Mouse (Mus musculus) neural tube, embryonic 13.5 days (tissue): Measurements from ENCODE around the gene Prtg. TPM values are rescaled to one million over a fixed set of nuclear protein-coding genes. Genes with fewer than 3 reads are reported as not detected.

ENCODE experiments used
- ATAC-seq: fragments of 200-750 bp; cut with Nextera tagmentation; 2 replicates; pipeline ENCODE4 v1.8.0; 2017; ENCODE audit warnings: low read depth, mild to moderate bottlenecking, moderate TSS enrichment, moderate library complexity
- H3K27ac ChIP-seq: fragments of 300-500 bp; sonication (generic); replicated peaks from 2 replicates; pipeline ENCODE4 v1.5.1; 2015; ENCODE audit warnings: moderate library complexity, mild to moderate bottlenecking, inconsistent platforms
- H3K27me3 ChIP-seq: fragments of 300-500 bp; sonication (generic); 2 replicates; pipeline ENCODE4 v1.6.1; 2015; ENCODE audit warnings: mild to moderate bottlenecking, inconsistent platforms
- H3K36me3 ChIP-seq: fragments of 300-500 bp; sonication (generic); 2 replicates; pipeline ENCODE4 v1.6.1; 2015; ENCODE audit warnings: mild to moderate bottlenecking, inconsistent platforms
- H3K4me1 ChIP-seq: fragments of 300-500 bp; sonication (generic); replicated peaks from 2 replicates; pipeline ENCODE4 v1.6.1; 2015; ENCODE audit warnings: inconsistent platforms
- H3K4me2 ChIP-seq: fragments of 300-500 bp; sonication (generic); 2 replicates; pipeline ENCODE4 v1.6.1; 2015; ENCODE audit warnings: inconsistent platforms, mild to moderate bottlenecking, moderate library complexity
- H3K4me3 ChIP-seq: fragments of 300-500 bp; sonication (generic); 2 replicates; pipeline ENCODE4 v1.5.1; 2015; ENCODE audit warnings: mild to moderate bottlenecking, inconsistent platforms
- H3K9ac ChIP-seq: fragments of 300-500 bp; sonication (generic); 2 replicates; pipeline ENCODE4 v1.6.1; 2015; ENCODE audit warnings: moderate library complexity, mild to moderate bottlenecking, inconsistent platforms
- H3K9me3 ChIP-seq: fragments of 300-500 bp; sonication (generic); 2 replicates; pipeline ENCODE4 v1.6.1; 2016; ENCODE audit warnings: inconsistent platforms
- WGBS: fragments of 180-500 bp; shearing (Covaris S2); methylation state at CpG from one replicate; pipeline ENCODE4 v1.1.7; 2015; 5-methylcytosine and 5-hydroxymethylcytosine counted together
- polyA plus RNA-seq: library from polyadenylated mRNA; unstranded; fragments of >200 nt; fragmentation: Nextera tagmentation; extraction: Ambion mirVana; gene quantifications from 2 replicates; pipeline ENCODE4 v1.2.1, GENCODE M21; 2015

Gene Prtg
- polyA plus RNA-seq, 1 experiment from 2014 or later: 0.52 TPM

DNA sequence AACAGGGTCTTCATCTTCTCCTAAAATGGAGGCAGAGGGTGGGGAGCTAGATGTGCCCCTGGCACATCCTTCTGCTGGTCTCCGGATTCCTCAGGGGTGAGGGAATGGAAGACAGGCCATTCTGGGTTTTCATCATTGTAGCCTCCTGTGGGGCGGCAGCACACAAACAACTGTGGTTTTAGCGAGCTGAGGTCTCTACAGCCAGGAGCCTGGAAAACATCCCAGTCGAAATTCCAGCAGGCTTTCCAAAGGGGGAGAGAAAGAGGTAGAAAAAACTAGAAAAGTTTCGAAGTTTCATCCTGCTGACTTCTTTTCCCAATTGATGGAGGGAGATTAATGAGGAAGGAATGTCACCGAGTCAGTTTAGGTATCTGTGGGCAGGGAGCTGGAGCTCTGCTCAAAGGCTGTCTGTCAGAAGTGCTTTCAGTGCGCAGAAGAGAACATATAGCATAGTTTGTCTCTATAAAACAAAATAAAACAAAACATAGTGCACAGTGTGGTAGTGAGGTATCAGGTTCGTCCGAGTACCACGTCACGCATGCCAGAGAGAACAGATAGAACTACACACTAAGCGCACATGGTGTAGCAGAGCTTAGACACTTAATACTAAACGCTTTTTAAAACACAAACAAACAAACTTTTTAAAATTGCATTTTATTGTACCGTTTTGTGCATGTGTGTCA is 16.0 kb upstream of the Prtg start:
- H3K4me3 ChIP-seq: no peak overlapping the region
- H3K9ac ChIP-seq: no peak overlapping the region
- no peaks in the 10 kb centered on the region for H3K9me3 ChIP-seq
- no peak for ATAC-seq
- H3K4me1 ChIP-seq: peaks cover 3% of the 10 kb centered on the region
- no peaks in the 10 kb centered on the region for H3K27me3 ChIP-seq
- 53% methylated on average over 14 of the region's 14 CpGs for WGBS
- no peak overlapping the region for H3K4me2 ChIP-seq
- no peaks in the 10 kb centered on the region for H3K36me3 ChIP-seq
- H3K27ac ChIP-seq: no peak overlapping the region

DNA sequence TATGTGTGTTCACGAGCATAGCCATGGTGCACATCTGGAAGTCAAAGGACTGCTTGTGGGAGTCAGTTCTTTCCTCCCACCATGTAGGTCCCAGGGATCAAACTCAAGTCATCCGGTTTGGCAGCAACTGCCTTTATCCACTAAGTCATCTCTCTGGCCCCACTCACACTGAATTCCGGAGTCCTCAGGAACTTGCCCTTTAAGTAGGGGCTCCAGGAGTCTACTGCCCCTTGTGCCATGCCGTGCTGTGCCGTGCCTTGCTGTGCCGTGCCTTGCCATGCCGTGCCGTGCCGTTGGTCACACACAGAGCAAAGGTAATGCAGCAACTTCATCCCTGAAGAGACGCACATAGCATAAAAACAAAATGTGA is 15.5 kb upstream of the Prtg start:
- Histone ChIP-seq H3K4me3 (no peak overlapping the region), H3K9me3 (no peaks in the 10 kb centered on the region), H3K27ac (no peak overlapping the region), H3K36me3 (no peaks in the 10 kb centered on the region), H3K4me1 (peaks cover 3% of the 10 kb centered on the region), H3K4me2 (no peak overlapping the region), H3K9ac (no peak overlapping the region), H3K27me3 (no peaks in the 10 kb centered on the region)
- 52% methylated on average over 10 of the region's 10 CpGs for WGBS
- no peak for ATAC-seq

DNA sequence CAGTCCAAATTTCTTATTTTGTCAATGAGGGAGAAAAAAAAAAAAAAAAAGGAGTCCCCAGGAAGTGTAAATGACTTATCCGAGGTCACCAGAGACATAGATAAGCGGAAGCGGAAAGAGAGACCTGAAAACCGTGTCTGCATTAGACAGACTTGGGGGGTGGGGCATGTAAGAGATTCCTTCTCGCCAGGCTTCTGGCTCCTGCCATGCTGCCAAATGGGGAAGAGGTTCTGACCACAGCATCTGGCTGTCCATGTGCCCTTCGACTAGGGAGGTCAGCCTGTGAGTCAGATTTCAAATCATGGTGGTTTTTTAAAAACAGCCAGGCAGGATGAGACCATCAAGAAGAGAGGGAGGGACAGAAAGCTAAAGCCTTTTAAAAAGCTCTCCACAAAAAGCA is 15.0 kb upstream of the Prtg start:
- no peak overlapping the region for H3K4me3 ChIP-seq
- H3K4me2 ChIP-seq: no peak overlapping the region
- 19% methylated on average over 6 of the region's 6 CpGs for WGBS
- H3K9me3 ChIP-seq: no peaks in the 10 kb centered on the region
- no peaks in the 10 kb centered on the region for H3K27me3 ChIP-seq
- no peak for ATAC-seq
- H3K4me1 ChIP-seq: peaks cover 3% of the 10 kb centered on the region
- no peak overlapping the region for H3K27ac ChIP-seq
- no peak overlapping the region for H3K9ac ChIP-seq
- no peaks in the 10 kb centered on the region for H3K36me3 ChIP-seq

DNA sequence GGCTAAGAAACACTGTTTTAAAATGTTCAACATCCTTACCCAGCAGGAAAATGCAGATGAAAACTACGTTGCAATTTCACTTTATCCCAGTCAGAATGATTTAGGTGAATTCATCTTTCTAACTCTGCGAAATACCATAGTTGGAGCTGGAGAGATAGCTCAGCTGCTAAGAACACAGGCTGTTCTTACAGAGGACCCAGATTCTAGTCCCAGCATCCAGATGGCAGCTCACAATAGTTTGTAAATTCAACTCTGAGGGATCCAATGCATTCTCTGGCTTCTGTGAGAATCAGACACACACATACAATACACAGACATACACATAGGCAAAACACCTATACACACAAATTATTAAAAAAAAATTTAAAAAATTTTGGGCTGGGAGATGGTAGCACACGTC is 11.4 kb upstream of the Prtg start:
- Histone ChIP-seq H3K27me3 (no peaks in the 10 kb centered on the region), H3K27ac (no peak overlapping the region), H3K4me2 (no peak overlapping the region), H3K36me3 (no peaks in the 10 kb centered on the region), H3K9ac (no peak overlapping the region), H3K9me3 (no peaks in the 10 kb centered on the region), H3K4me1 (no peaks in the 10 kb centered on the region; the same call in none of the 2 replicates), H3K4me3 (no peak overlapping the region)
- no peak for ATAC-seq
- WGBS: 87% methylated on average over 3 of the region's 3 CpGs

DNA sequence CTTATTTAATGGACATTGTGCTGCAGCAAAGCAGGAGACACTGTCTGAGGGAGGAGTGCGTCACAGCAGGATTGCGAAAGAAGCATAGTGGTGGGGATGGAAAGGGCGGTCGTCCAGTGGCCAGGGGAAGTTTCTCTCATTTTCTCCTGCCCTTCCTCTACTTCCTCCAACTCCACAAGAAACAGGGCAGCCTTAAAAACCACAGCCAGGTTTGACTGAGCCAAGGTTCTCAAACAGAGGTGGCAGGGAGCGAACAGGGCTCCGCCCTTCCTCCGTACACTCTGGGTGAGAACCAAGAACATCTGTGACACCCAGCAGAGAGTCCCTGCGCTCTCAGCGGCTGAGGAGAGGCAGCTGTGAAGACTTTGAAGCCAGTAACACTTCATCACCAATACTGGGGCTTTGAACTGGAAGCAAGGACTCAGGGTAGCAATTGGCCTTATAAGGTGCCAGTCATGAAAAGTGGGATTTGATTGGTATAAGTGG is 9.5 kb upstream of the Prtg start:
- no peaks in the 10 kb centered on the region for H3K36me3 ChIP-seq
- H3K27ac ChIP-seq: no peak overlapping the region
- H3K4me3 ChIP-seq: no peak overlapping the region
- H3K27me3 ChIP-seq: no peaks in the 10 kb centered on the region; the same call in 1 of the 2 replicates
- no peak for ATAC-seq
- H3K9ac ChIP-seq: no peak overlapping the region
- no peak overlapping the region for H3K4me2 ChIP-seq
- WGBS: 48% methylated on average over 9 of the region's 9 CpGs
- H3K9me3 ChIP-seq: no peaks in the 10 kb centered on the region
- H3K4me1 ChIP-seq: 0 out of 2 replicates have a peak, but pooled peaks cover 2% of the 10 kb centered on the region

DNA sequence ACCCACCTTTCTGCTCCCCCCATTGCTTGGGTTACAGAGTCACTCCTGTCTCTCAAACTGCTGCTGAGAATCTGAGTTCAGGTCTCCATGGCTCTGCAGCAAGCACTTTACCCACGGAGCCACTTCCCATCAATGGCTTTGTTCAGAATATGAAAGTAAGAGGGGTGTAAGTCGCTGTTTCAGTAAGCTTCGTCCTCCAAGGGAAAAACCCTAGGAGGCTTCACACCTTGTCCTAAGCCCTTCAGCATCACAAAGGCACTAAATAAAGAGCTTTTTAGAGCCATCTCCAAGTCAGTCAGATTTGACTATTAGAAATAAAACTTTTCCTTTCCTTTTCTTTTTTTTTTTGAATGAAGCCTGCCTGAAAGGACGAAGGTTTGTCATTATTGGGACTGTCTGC is 3.4 kb upstream of the Prtg start:
- Histone ChIP-seq H3K4me1 (peaks cover 30% of the 10 kb centered on the region), H3K27me3 (peaks cover 5% of the 10 kb centered on the region; the same call in 1 of the 2 replicates), H3K4me2 (no peak overlapping the region), H3K27ac (no peak overlapping the region), H3K9me3 (no peaks in the 10 kb centered on the region), H3K9ac (no peak overlapping the region), H3K4me3 (no peak overlapping the region), H3K36me3 (no peaks in the 10 kb centered on the region)
- no peak for ATAC-seq
- WGBS: 40% methylated on average over 4 of the region's 4 CpGs

DNA sequence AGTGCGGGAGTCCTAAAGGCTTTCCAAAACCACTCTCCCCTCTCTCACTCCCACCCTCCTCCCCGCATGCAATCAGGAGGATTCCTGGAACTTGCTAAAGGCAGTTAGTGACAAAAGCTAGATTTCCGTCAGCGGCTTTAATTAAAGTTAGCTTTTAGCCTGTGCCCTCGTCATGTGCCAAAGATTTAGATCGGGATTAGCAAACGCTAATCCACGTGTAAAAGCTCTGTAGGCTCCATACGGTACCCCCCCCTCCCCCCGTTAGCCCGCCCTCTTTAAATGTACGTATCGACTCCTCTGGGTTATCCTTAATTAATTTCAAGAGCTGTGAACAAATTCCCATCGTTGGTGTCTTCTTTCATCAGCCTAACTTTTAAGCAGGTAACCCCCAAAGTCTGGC is 528 bp upstream of the Prtg start:
- Histone ChIP-seq H3K27ac (no peak overlapping the region), H3K9ac (no peak overlapping the region), H3K36me3 (no peaks in the 10 kb centered on the region), H3K4me3 (peak overlapping the region; percentile 79; the same call in 1 of the 2 replicates), H3K27me3 (peaks cover 18% of the 10 kb centered on the region), H3K4me1 (peaks cover 33% of the 10 kb centered on the region), H3K9me3 (no peaks in the 10 kb centered on the region), H3K4me2 (peak overlapping the region; percentile 100)
- 4% methylated on average over 14 of the region's 14 CpGs for WGBS
- ATAC-seq: no peak

DNA sequence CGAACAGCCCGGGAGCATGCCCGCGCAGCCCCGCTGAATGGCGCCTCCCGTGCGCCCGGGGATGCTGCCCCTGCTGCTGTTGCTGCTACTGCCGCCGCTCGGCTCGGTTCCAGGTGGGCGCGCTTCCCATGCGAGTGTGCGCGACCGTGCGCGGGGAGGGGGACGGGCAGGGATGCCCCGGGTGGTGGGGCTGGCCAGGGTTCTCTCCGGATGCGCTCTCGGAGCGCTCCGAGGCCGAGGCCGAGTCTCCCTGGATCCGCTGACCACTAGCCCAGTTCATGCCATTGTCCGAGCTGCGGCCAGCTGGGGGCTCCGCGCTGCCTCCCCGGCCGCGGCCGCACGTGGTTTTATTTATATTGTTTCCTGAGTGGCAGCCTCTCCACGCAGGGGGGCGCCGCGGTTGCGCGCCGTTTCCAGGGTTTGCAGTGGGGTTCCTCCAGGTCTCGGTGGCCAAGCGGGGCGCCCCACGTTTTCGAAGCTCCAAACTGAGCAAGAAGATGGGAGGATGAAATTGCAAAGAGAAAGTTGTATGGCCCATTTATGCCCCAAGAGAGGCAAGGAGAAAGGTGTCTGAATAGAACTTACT is 839 bp downstream of the Prtg start:
- Histone ChIP-seq H3K27ac (peak overlapping the region; percentile 75), H3K36me3 (no peaks in the 10 kb centered on the region), H3K4me1 (peaks cover 34% of the 10 kb centered on the region), H3K9ac (peak overlapping the region; percentile 86), H3K9me3 (no peaks in the 10 kb centered on the region), H3K4me2 (peak overlapping the region; percentile 100), H3K4me3 (peak overlapping the region; percentile 79), H3K27me3 (peaks cover 18% of the 10 kb centered on the region)
- under 1% methylated on average over 49 of the region's 52 CpGs for WGBS
- peak; percentile 88 for ATAC-seq

DNA sequence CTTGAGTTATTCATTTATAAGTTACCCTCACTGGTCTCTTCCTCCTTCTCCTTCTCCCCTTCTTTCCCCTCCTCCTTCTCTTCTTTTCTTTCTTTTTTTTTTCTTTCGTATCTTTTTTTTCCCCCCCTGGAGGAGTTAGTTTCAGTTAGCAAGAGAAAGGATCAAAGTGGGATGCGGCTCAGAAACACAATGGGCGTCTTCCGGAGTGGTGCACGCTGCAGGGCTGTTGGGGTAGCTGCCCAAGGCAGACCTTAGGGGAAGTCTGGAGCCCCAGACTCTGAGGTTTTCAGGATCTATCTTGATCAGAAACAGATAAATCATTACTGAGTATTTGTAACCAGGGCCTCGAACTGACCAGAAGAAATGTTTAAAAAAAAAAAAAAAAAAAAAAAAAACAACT is 1.5 kb downstream of the Prtg start:
- no peaks in the 10 kb centered on the region for H3K9me3 ChIP-seq
- H3K9ac ChIP-seq: no peak overlapping the region
- peak overlapping the region; percentile 79 for H3K4me3 ChIP-seq
- under 1% methylated on average over 6 of the region's 6 CpGs for WGBS
- no peak for ATAC-seq
- peak overlapping the region; percentile 75; the same call in 1 of the 2 replicates for H3K27ac ChIP-seq
- H3K36me3 ChIP-seq: no peaks in the 10 kb centered on the region
- peaks cover 41% of the 10 kb centered on the region for H3K4me1 ChIP-seq
- peak overlapping the region; percentile 100 for H3K4me2 ChIP-seq
- peaks cover 18% of the 10 kb centered on the region for H3K27me3 ChIP-seq

DNA sequence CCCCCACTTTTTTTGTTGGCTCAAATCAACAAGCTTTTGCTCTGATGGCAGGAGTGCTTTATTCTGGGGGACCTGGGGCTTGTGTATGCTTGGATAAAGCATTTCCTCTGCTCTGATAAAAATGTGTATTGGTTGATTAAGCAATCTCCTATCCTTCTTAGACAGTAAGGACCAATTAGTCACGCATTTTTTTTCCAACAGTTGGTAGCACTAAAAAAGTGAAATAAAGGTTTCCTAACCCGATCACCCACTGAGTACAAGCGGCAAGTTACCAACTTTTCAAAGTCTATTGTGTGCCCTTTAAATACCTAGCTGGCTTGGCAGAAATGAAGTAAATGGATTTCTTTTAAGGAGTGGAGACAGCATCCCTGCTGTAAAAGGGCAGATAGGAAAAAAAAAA is 1.9 kb downstream of the Prtg start:
- Histone ChIP-seq H3K9ac (no peak overlapping the region), H3K27me3 (peaks cover 18% of the 10 kb centered on the region), H3K4me3 (peak overlapping the region; percentile 79; the same call in 1 of the 2 replicates), H3K27ac (no peak overlapping the region), H3K36me3 (no peaks in the 10 kb centered on the region), H3K4me1 (peaks cover 43% of the 10 kb centered on the region), H3K4me2 (peak overlapping the region; percentile 100), H3K9me3 (no peaks in the 10 kb centered on the region)
- 4% methylated on average over 3 of the region's 3 CpGs for WGBS
- no peak for ATAC-seq

DNA sequence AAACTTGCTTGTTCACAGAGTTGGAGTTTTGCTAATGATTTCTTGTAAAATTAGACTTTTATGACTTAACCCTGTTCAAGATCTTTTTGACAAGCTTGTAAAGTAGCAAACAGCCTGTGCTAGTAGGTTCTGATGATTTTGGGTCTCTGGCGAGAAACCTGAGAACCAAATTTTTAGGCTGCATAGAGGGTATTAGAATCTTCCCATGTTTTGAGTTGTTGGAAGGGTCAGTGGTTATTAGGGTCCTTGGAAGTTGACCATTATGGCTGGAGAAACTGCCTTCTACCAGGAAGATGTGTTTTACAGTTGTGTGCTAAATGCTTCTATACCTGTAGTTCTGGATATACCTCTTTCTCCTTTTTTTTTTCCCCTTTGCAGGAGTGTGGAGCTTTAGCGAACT is 2.4 kb downstream of the Prtg start:
- Histone ChIP-seq H3K4me2 (0 out of 2 replicates have a peak overlapping the region, but pooled peaks have one; percentile 100), H3K9me3 (no peaks in the 10 kb centered on the region), H3K4me3 (no peak overlapping the region), H3K9ac (no peak overlapping the region), H3K27me3 (peaks cover 18% of the 10 kb centered on the region), H3K27ac (no peak overlapping the region), H3K36me3 (no peaks in the 10 kb centered on the region), H3K4me1 (peaks cover 43% of the 10 kb centered on the region)
- ATAC-seq: no peak
- WGBS: 38% methylated on average over 2 of the region's 2 CpGs

DNA sequence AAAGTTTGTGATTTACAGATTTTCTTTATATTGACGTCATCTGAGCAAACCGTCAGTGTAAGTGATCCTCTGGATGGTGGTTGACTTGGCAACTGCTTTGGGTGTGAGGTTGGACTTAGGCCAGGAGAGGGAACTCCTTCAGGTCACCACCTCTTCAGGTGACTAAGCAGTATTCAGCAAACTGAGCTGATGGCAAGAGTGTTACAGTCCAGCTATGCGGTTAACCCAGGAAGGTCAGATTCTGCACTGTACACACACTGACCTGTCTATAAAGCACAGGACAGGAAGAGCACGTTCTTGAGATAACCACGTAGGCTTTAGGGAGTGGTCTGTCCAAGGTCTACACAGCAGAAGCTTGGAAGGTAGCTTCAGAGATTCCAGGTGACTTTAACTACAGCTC is 3.9 kb downstream of the Prtg start:
- no peak for ATAC-seq
- Histone ChIP-seq H3K27me3 (peaks cover 15% of the 10 kb centered on the region), H3K4me3 (no peak overlapping the region), H3K9me3 (no peaks in the 10 kb centered on the region), H3K36me3 (no peaks in the 10 kb centered on the region), H3K9ac (no peak overlapping the region), H3K27ac (no peak overlapping the region), H3K4me1 (peaks cover 41% of the 10 kb centered on the region), H3K4me2 (no peak overlapping the region)
- WGBS: 70% methylated on average over 5 of the region's 5 CpGs
